Mouse (Mus musculus): ENCODE measurements at regions not wholly inside any gene's neighbourhood (a gene's known extent, or its start where the extent isn't known, plus 50 kb on each side); places are given as distances from the start of the nearest gene placed in this dataset.
"Not testable (repeated sequence)": the region's sequence is repeated elsewhere in the genome, so short reads cannot be mapped to it uniquely, and the experiment has no call there.

- no peak for DNase-seq (ENCODE audit: low spot score in 2 of 2)
Measured at GRCm38 (mm10) chr7:113694466-113694865, 71.3 kb upstream of the Spon1 start.

GRCm38 (mm10) chr7:113705929-113706328 is 59.9 kb upstream of the Spon1 start:
- DNase-seq (ENCODE audit: low spot score in 2 of 2): no peak

- no peak for DNase-seq (ENCODE audit: low spot score in 2 of 2)
Measured at GRCm38 (mm10) chr7:113707596-113707995, 58.2 kb upstream of the Spon1 start.

GRCm38 (mm10) chr7:113710541-113711270 is 55.1 kb upstream of the Spon1 start:
- peak; percentile 15 to 20 for DNase-seq (ENCODE audit: low spot score in 2 of 2)

- not testable (repeated sequence) for DNase-seq (ENCODE audit: low spot score in 2 of 2)
Measured at GRCm38 (mm10) chr7:113711356-113711755, 54.4 kb upstream of the Spon1 start.

Small RNAs in the stretch of these regions (microRNA-seq; reads per million reads assigned to microRNA genes)
- gene Gm23700: 0 reads per million in 2 experiments

Data from layer of hippocampus, adult 8-10 months (tissue).